Mouse (Mus musculus): ENCODE results near the gene Vmn2r107.

The Vmn2r107 gene

DNA sequence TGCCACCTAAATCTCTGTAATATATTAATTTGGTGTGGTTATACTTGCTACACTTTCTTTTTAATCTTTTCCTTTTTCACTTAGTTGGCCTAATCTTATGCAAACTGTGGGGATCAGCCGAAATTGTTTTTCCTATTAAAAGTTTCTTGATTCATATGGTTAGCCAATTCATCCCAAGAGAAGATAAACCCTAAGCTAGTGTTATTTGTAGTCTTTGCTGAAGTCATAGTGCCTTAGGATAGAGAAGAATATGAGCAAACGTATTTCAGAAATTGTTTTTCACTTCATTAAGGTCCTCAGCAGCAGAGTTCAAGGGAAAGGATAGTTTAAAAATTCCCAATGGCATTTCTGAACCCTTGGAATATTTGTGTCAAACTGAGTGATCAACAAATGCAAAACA lies at the start of gene Vmn2r107:
TSS of gene Vmn2r107 (plus strand) at position 301 of the 400 bp plus-strand sequence.
- in situ Hi-C loops (cut with MboI) = no loop called here

DNA sequence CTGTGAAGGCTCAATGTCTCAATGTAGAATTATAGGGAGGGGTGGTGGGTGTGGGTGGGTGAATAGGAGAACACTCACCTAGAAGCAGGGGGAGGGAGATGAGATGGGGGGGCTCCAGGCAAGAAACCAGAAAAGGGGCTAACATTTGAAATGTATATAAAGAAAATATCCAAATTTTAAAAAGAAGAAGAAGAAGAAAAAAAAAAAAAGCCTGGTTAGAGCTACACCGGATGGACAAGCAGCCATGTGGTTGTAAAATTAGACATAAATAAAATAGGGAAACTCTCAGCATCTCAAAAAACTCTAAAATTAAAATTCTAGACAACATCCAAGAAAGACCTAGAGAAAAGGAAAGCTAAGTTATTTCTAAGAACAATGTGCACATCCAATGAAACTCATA lies 39.3 kb upstream of the Vmn2r107 start:
- in situ Hi-C loops (cut with MboI) = no loop called here

DNA sequence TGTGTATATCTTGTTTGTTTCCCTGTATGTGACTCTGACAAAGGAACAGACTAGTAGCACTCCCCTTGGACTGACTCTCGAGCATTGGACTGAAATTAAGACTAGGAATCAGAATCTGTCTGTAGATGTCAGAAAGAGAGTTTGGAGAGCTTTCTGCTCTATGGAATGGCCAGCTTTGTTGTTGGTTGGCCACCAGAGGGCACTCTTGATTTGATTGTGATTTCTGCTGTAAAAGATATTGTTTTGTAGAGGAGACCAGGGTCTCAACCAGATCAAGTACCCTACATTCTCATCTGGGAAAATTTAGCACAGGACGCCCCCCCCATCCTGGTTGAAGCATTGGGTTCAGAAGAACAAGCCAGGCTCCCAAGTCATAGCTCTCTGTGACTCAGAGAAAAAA lies 54.1 kb downstream of the Vmn2r107 start:
- in situ Hi-C loops (cut with MboI) = no loop called here

DNA sequence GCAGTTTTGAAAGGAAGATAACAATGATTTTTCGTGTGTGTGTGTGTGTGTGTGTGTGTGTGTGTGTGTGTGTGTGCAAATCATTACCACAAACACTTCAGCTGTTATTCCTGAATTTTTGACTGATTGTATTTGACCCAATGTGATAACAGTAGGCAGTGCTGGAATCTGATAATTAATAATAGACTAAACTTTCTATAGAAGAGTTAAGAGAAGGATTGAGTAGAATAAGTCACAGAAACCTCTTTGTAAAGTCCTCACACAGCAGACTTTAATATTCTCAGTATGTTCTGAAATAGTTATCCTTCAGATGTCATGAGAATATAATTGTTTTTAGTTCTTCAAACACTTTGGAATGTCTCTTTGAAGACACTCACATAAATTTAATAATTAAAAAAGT lies 68.8 kb downstream of the Vmn2r107 start, which contains the start of gene Vmn1r224:
TSS of gene Vmn1r224 (plus strand) at position 301 of the 400 bp plus-strand sequence.
- in situ Hi-C loops (cut with MboI) = no loop called here
